Comparison of ENCODE assay signal across 20 mouse cellular contexts in genomic region chr2:20603536-20603935, GRCm38 (mm10).
A peak's percentile ranks its signal among the peaks of the same experiment; 100 is the strongest.
DNase-seq lines count a peak whose midpoint lies in the region; ATAC-seq lines count a peak whose summit lies in the region.
"Had no signal": no experiment of that assay in that cellular context is flagged by ENCODE, and none has a peak within 500 bp of the region (broad histone marks: within the 10 kb centered on the region; RNA-seq: fewer than 3 reads in every experiment).

No protein-coding gene starts in this region.

- H3K4me1 ChIP-seq in forebrain, embryonic 10.5 days: peaks cover 5% of the 10 kb centered on the region; the same call in 1 of the 2 replicates
- H3K4me1 ChIP-seq in forebrain, embryonic 12.5 days: no peaks in the 10 kb centered on the region
- peaks cover 3 to 11% of the 10 kb centered on the region in 2 experiments for H3K4me1 ChIP-seq in heart, embryonic 14.5 days (ENCODE audit: control insufficient read depth in 2 of 2, insufficient read depth in 2 of 2, low read length in 2 of 2)
- peaks cover 12% of the 10 kb centered on the region for H3K4me1 ChIP-seq in embryonic facial prominence, embryonic 13.5 days
- peaks cover 9% of the 10 kb centered on the region for H3K4me1 ChIP-seq in limb, embryonic 13.5 days
- H3K4me1 ChIP-seq: hindbrain, embryonic 15.5 days had no signal

- ATAC-seq in forebrain, embryonic 12.5 days (ENCODE audit: low FRiP score): no peak
- ATAC-seq in heart, embryonic 14.5 days (ENCODE audit: insufficient number of reproducible peaks, insufficient read depth, low FRiP score, low read depth): no peak
- no peak for ATAC-seq in embryonic facial prominence, embryonic 13.5 days (ENCODE audit: insufficient number of reproducible peaks, insufficient read depth, low FRiP score, low TSS enrichment, low read depth)
- ATAC-seq in limb, embryonic 13.5 days (ENCODE audit: low FRiP score, low read depth): no peak
- ATAC-seq: CD4-positive, CD25-positive, alpha-beta regulatory T cell, adult 4 months; forebrain, embryonic 14.5 days; intestine, embryonic 16.5 days had no signal

- H3K36me3 ChIP-seq in forebrain, embryonic 10.5 days (replicated peaks): no peaks in the 10 kb centered on the region
- H3K36me3 ChIP-seq in forebrain, embryonic 12.5 days (replicated peaks): no peaks in the 10 kb centered on the region
- H3K36me3 ChIP-seq in heart, embryonic 14.5 days (ENCODE audit: control insufficient read depth, insufficient read depth, low read length): no peaks in the 10 kb centered on the region
- no peaks in the 10 kb centered on the region for H3K36me3 ChIP-seq in embryonic facial prominence, embryonic 13.5 days
- no peaks in the 10 kb centered on the region for H3K36me3 ChIP-seq in limb, embryonic 13.5 days
- H3K36me3 ChIP-seq: G1E; hindbrain, embryonic 15.5 days had no signal

- H3K9me3 ChIP-seq in forebrain, embryonic 10.5 days: no peaks in the 10 kb centered on the region
- no peaks in the 10 kb centered on the region for H3K9me3 ChIP-seq in forebrain, embryonic 12.5 days
- H3K9me3 ChIP-seq in heart, embryonic 14.5 days (ENCODE audit: control insufficient read depth, low read length): no peaks in the 10 kb centered on the region
- H3K9me3 ChIP-seq in embryonic facial prominence, embryonic 13.5 days: no peaks in the 10 kb centered on the region
- H3K9me3 ChIP-seq in limb, embryonic 13.5 days: no peaks in the 10 kb centered on the region
- H3K9me3 ChIP-seq: G1E; hindbrain, embryonic 15.5 days had no signal

- H3K9ac ChIP-seq in forebrain, embryonic 12.5 days: no peak overlapping the region
- no peak overlapping the region for H3K9ac ChIP-seq in heart, embryonic 14.5 days (ENCODE audit: low read length)
- no peak overlapping the region for H3K9ac ChIP-seq in embryonic facial prominence, embryonic 13.5 days
- no peak overlapping the region for H3K9ac ChIP-seq in limb, embryonic 13.5 days
- H3K9ac ChIP-seq: hindbrain, embryonic 15.5 days had no signal

- WGBS in forebrain, embryonic 10.5 days: 86% methylated on average over 6 of the region's 6 CpGs
- 83% methylated on average over 6 of the region's 6 CpGs for WGBS in forebrain, embryonic 12.5 days
- WGBS in heart, embryonic 14.5 days: 69% methylated on average over 6 of the region's 6 CpGs
- 67% methylated on average over 6 of the region's 6 CpGs for WGBS in embryonic facial prominence, embryonic 13.5 days
- 57% methylated on average over 6 of the region's 6 CpGs for WGBS in limb, embryonic 13.5 days

- 0 out of 2 replicates have a peak overlapping the region, but pooled peaks have one; percentile 46 for H3K27ac ChIP-seq in forebrain, embryonic 10.5 days
- H3K27ac ChIP-seq in forebrain, embryonic 12.5 days: no peak overlapping the region
- no peak overlapping the region for H3K27ac ChIP-seq in heart, embryonic 14.5 days (replicated peaks in 1 of 2; ENCODE audit: control insufficient read depth in 1 of 2, insufficient read depth in 1 of 2, low read depth in 2 of 2, low read length in 2 of 2)
- H3K27ac ChIP-seq in embryonic facial prominence, embryonic 13.5 days: peak overlapping the region; percentile 11; the same call in 1 of the 2 replicates
- peak overlapping the region; percentile 63; the same call in 1 of the 2 replicates for H3K27ac ChIP-seq in limb, embryonic 13.5 days
- H3K27ac ChIP-seq: hindbrain, embryonic 15.5 days had no signal

- DNase-seq in forebrain, embryonic 10.5 days (ENCODE audit: extremely low spot score, low spot score): no peak
- DNase-seq in heart, postnatal 14 days: no peak
- no peak for DNase-seq in urinary bladder, postnatal 14 days (ENCODE audit: low spot score)
- no peak for DNase-seq in kidney, postnatal 14 days
- DNase-seq: adrenal gland, postnatal 10 days; B cell, adult 2 months; cerebellum, adult 11 months; cerebellum, adult 8-10 months; cerebellum, postnatal 14 days; gastrocnemius, postnatal 10 days; heart, postnatal 36 days had no signal

- H3K27me3 ChIP-seq in forebrain, embryonic 10.5 days (ENCODE audit: poor library complexity, severe bottlenecking): no peaks in the 10 kb centered on the region
- H3K27me3 ChIP-seq in forebrain, embryonic 12.5 days: no peaks in the 10 kb centered on the region
- no peaks in the 10 kb centered on the region for H3K27me3 ChIP-seq in heart, embryonic 14.5 days (ENCODE audit: control insufficient read depth, insufficient read depth, low read length)
- no peaks in the 10 kb centered on the region for H3K27me3 ChIP-seq in embryonic facial prominence, embryonic 13.5 days
- no peaks in the 10 kb centered on the region for H3K27me3 ChIP-seq in limb, embryonic 13.5 days
- H3K27me3 ChIP-seq: hindbrain, embryonic 15.5 days had no signal

- no peak overlapping the region for H3K4me2 ChIP-seq in forebrain, embryonic 12.5 days
- peak overlapping the region; percentile 21; the same call in 1 of the 2 replicates for H3K4me2 ChIP-seq in heart, embryonic 14.5 days (ENCODE audit: low read length)
- H3K4me2 ChIP-seq in embryonic facial prominence, embryonic 13.5 days: no peak overlapping the region
- no peak overlapping the region for H3K4me2 ChIP-seq in limb, embryonic 13.5 days (replicated peaks)
- H3K4me2 ChIP-seq: hindbrain, embryonic 15.5 days had no signal

- intact Hi-C loops in heart, postnatal 14 days (cut with DNase I): no loop called here

- H3K4me3 ChIP-seq in forebrain, embryonic 10.5 days: no peak overlapping the region
- no peak overlapping the region for H3K4me3 ChIP-seq in forebrain, embryonic 12.5 days (replicated peaks)
- no peak overlapping the region for H3K4me3 ChIP-seq in heart, embryonic 14.5 days (ENCODE audit: control insufficient read depth in 1 of 2, insufficient read depth in 1 of 2, low read depth in 1 of 2, low read length in 2 of 2)
- no peak overlapping the region for H3K4me3 ChIP-seq in embryonic facial prominence, embryonic 13.5 days
- no peak overlapping the region for H3K4me3 ChIP-seq in limb, embryonic 13.5 days
- H3K4me3 ChIP-seq: hindbrain, embryonic 15.5 days had no signal

Comparison
In these comparisons a context has a peak if more than half of its experiments do, and no peak if none do; other contexts are left out.
1. H3K27ac ChIP-seq: peak in forebrain, embryonic 10.5 days (single experiment), embryonic facial prominence, embryonic 13.5 days (single experiment) and limb, embryonic 13.5 days (single experiment); none in forebrain, embryonic 12.5 days (single experiment) and heart, embryonic 14.5 days (0 of 2).